Mouse (Mus musculus) retina, embryonic 14.5 days (tissue): ENCODE measurements at regions not wholly inside any gene's neighbourhood (a gene's known extent, or its start where the extent isn't known, plus 50 kb on each side); places are given as distances from the start of the nearest gene placed in this dataset.
"Not testable (repeated sequence)": the region's sequence is repeated elsewhere in the genome, so short reads cannot be mapped to it uniquely, and the experiment has no call there.

ENCODE experiments used
- DNase-seq: peaks from one replicate; pipeline ENCODE4 v3.0.0-alpha.2; 2015; ENCODE audit warnings: low spot score

- DNase-seq = peak; percentile 67
Measured at GRCm38 (mm10) chr8:88903094-88903493, 140.9 kb downstream of the Sall1 start.

GRCm38 (mm10) chr8:88883751-88884390, 160.1 kb downstream of the Sall1 start:
- no peak for DNase-seq

- no peak for DNase-seq
Measured at GRCm38 (mm10) chr8:88879857-88880256, 164.1 kb downstream of the Sall1 start.

GRCm38 (mm10) chr8:88877921-88878320, 166.0 kb downstream of the Sall1 start:
- DNase-seq = peak; percentile 64

GRCm38 (mm10) chr8:88862846-88863455, 166.1 kb downstream of the Cyld start:
- DNase-seq = no peak

GRCm38 (mm10) chr8:88857216-88857615, 160.4 kb downstream of the Cyld start:
- DNase-seq = no peak

- DNase-seq = no peak
Measured at GRCm38 (mm10) chr8:88853200-88853599, 156.4 kb downstream of the Cyld start.

GRCm38 (mm10) chr8:88845916-88846315, 149.1 kb downstream of the Cyld start:
- no peak for DNase-seq

GRCm38 (mm10) chr8:88844370-88844769, 147.5 kb downstream of the Cyld start:
- no peak for DNase-seq

- DNase-seq = no peak
Measured at GRCm38 (mm10) chr8:88842451-88842850, 145.6 kb downstream of the Cyld start.

GRCm38 (mm10) chr8:88840096-88840495, 143.3 kb downstream of the Cyld start:
- no peak for DNase-seq

- DNase-seq = peak; percentile 50
Measured at GRCm38 (mm10) chr8:88835756-88836291, 139.0 kb downstream of the Cyld start.

GRCm38 (mm10) chr8:88825816-88826215, 129.0 kb downstream of the Cyld start:
- DNase-seq = no peak

GRCm38 (mm10) chr8:88823931-88824330, 127.1 kb downstream of the Cyld start:
- no peak for DNase-seq

GRCm38 (mm10) chr8:88820275-88820850, 123.5 kb downstream of the Cyld start:
- no peak for DNase-seq

- DNase-seq = no peak
Measured at GRCm38 (mm10) chr8:88816461-88816860, 119.6 kb downstream of the Cyld start.

GRCm38 (mm10) chr8:88814246-88814645, 117.4 kb downstream of the Cyld start:
- no peak for DNase-seq

- DNase-seq = peak; percentile 79
Measured at GRCm38 (mm10) chr8:88812901-88813676, 116.3 kb downstream of the Cyld start.

- not testable (repeated sequence) for DNase-seq
Measured at GRCm38 (mm10) chr8:88806851-88807250, 110.0 kb downstream of the Cyld start.
